ENCODE assay signal across 10 mouse cellular contexts in the genomic region with DNA sequence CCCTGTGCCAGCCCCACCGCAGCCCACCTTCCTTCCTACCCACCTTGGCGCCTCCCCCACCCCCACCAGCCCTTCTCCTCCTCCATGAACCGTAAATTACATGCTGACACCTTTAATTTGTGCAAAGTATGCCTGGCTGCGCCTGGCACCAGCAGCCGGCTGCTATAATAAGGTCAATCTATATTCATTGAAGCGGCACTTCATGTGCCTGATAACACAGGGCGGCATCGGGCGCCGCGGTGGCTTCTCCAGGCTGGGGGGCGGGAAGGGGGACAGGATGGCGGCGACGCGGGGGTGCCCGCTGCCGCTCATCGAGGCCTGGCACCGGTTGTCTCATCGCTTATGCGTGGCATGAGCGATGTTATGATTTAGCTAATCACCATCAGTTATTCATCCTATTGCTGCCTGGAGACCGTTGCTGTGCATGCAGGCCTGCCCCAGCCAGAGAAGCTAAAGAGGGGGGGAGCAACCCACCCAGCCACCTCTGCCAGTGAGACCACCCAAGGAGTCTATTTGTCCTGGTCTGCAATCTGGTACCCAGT.
DNase-seq lines count a peak whose midpoint lies in the region; ATAC-seq lines count a peak whose summit lies in the region.
"Had no signal": no experiment of that assay in that cellular context is flagged by ENCODE, and none has a peak within 500 bp of the region (broad histone marks: within the 10 kb centered on the region; RNA-seq: fewer than 3 reads in every experiment).

No protein-coding gene starts in this region.

- peak; percentile 77 for ATAC-seq in kidney, embryonic 14.5 days (ENCODE audit: low FRiP score, low TSS enrichment)
- peak; percentile 76 for ATAC-seq in hindbrain, embryonic 13.5 days (ENCODE audit: low FRiP score)
- peak; percentile 76 for ATAC-seq in neural tube, embryonic 15.5 days (ENCODE audit: low FRiP score)

- H3K9me3 ChIP-seq in kidney, embryonic 14.5 days (ENCODE audit: control insufficient read depth, low read length) = no peaks in the 10 kb centered on the region
- H3K9me3 ChIP-seq in hindbrain, embryonic 13.5 days = no peaks in the 10 kb centered on the region
- no peaks in the 10 kb centered on the region for H3K9me3 ChIP-seq in neural tube, embryonic 15.5 days (replicated peaks)

- no peak overlapping the region for H3K9ac ChIP-seq in kidney, embryonic 14.5 days (ENCODE audit: low read depth, low read length)
- no peak overlapping the region; the same call in 1 of the 2 replicates for H3K9ac ChIP-seq in hindbrain, embryonic 13.5 days
- H3K9ac ChIP-seq in neural tube, embryonic 15.5 days (replicated peaks) = no peak overlapping the region

- H3K27ac ChIP-seq in kidney, embryonic 14.5 days (ENCODE audit: low read depth, low read length) = no peak overlapping the region
- peak overlapping the region; percentile 86 for H3K27ac ChIP-seq in hindbrain, embryonic 13.5 days
- H3K27ac ChIP-seq in neural tube, embryonic 15.5 days (replicated peaks) = peak overlapping the region; percentile 70
- H3K27ac ChIP-seq: gastrocnemius, adult 2 months had no signal

- H3K4me1 ChIP-seq in kidney, embryonic 14.5 days (ENCODE audit: control insufficient read depth, insufficient read depth, low read length) = peaks cover 8% of the 10 kb centered on the region
- H3K4me1 ChIP-seq in hindbrain, embryonic 13.5 days (replicated peaks) = peaks cover 51% of the 10 kb centered on the region
- peaks cover 43% of the 10 kb centered on the region for H3K4me1 ChIP-seq in neural tube, embryonic 15.5 days

- H3K36me3 ChIP-seq in kidney, embryonic 14.5 days (ENCODE audit: control insufficient read depth, insufficient read depth, low read length) = no peaks in the 10 kb centered on the region
- H3K36me3 ChIP-seq in hindbrain, embryonic 13.5 days = no peaks in the 10 kb centered on the region
- H3K36me3 ChIP-seq in neural tube, embryonic 15.5 days = no peaks in the 10 kb centered on the region

- DNase-seq in kidney, adult 8-10 months = no peak
- peak; percentile 34 for DNase-seq in brain, embryonic 18.5 days (ENCODE audit: low read depth, low spot score)
- no peak for DNase-seq in spleen, adult 12 weeks (ENCODE audit: low spot score)
- DNase-seq in gastrocnemius, adult 8-10 months (ENCODE audit: low spot score in 2 of 2) = no peak
- DNase-seq: gastrocnemius, adult 2 months; kidney, adult 11 months; thymus, postnatal 14 days had no signal

- peak overlapping the region; percentile 15; the same call in 1 of the 2 replicates for H3K4me2 ChIP-seq in kidney, embryonic 14.5 days (replicated peaks; ENCODE audit: low read depth, low read length)
- peak overlapping the region; percentile 32; the same call in 1 of the 2 replicates for H3K4me2 ChIP-seq in hindbrain, embryonic 13.5 days
- peak overlapping the region; percentile 34 for H3K4me2 ChIP-seq in neural tube, embryonic 15.5 days

- no peaks in the 10 kb centered on the region for H3K27me3 ChIP-seq in kidney, embryonic 14.5 days (ENCODE audit: control insufficient read depth, insufficient read depth, low read length)
- peaks cover 10% of the 10 kb centered on the region; the same call in 1 of the 2 replicates for H3K27me3 ChIP-seq in hindbrain, embryonic 13.5 days
- H3K27me3 ChIP-seq in neural tube, embryonic 15.5 days (replicated peaks) = no peaks in the 10 kb centered on the region

- WGBS in kidney, embryonic 14.5 days = 49% methylated on average over 24 of the region's 24 CpGs
- WGBS in hindbrain, embryonic 13.5 days = 40% methylated on average over 24 of the region's 24 CpGs
- 21% methylated on average over 24 of the region's 24 CpGs for WGBS in neural tube, embryonic 15.5 days

- H3K4me3 ChIP-seq in kidney, embryonic 14.5 days (ENCODE audit: low read length) = no peak overlapping the region
- no peak overlapping the region for H3K4me3 ChIP-seq in hindbrain, embryonic 13.5 days
- H3K4me3 ChIP-seq in neural tube, embryonic 15.5 days (replicated peaks) = no peak overlapping the region
- H3K4me3 ChIP-seq: gastrocnemius, adult 2 months had no signal
